Mouse (Mus musculus): ENCODE data around the gene Rbfox2. TPM values are rescaled to one million over a fixed set of nuclear protein-coding genes. Genes with fewer than 3 reads are reported as not detected.
A peak's percentile ranks its signal among the peaks of the same experiment; 100 is the strongest.

Gene Rbfox2
- polyA plus RNA-seq, 1 experiment from 2014 or later = 13.1 TPM

- Histone ChIP-seq H3K9ac (no peak overlapping the region), H3K27me3 (replicated peaks) (no peaks in the 10 kb centered on the region), H3K36me3 (no peaks in the 10 kb centered on the region), H3K4me1 (peaks cover 32% of the 10 kb centered on the region), H3K9me3 (replicated peaks) (no peaks in the 10 kb centered on the region), H3K4me3 (no peak overlapping the region), H3K27ac (no peak overlapping the region), H3K4me2 (no peak overlapping the region)
- ATAC-seq = peak; percentile 49; the same call in 1 of the 2 replicates
Measured at GRCm38 (mm10) chr15:77220137-77220536, 86.7 kb downstream of the Rbfox2 start.

- Histone ChIP-seq H3K4me1 (peaks cover 34% of the 10 kb centered on the region), H3K27ac (no peak overlapping the region)
Measured at GRCm38 (mm10) chr15:77219571-77219970, 87.2 kb downstream of the Rbfox2 start.

GRCm38 (mm10) chr15:77218007-77218406, 88.8 kb downstream of the Rbfox2 start:
- no peaks in the 10 kb centered on the region for H3K36me3 ChIP-seq
- H3K4me2 ChIP-seq = no peak overlapping the region
- no peaks in the 10 kb centered on the region for H3K9me3 ChIP-seq (replicated peaks)
- no peaks in the 10 kb centered on the region for H3K27me3 ChIP-seq (replicated peaks)
- H3K4me3 ChIP-seq = no peak overlapping the region
- no peak overlapping the region for H3K27ac ChIP-seq
- ATAC-seq = no peak
- no peak overlapping the region for H3K9ac ChIP-seq
- peaks cover 43% of the 10 kb centered on the region for H3K4me1 ChIP-seq
- 83% methylated on average over 3 of the region's 3 CpGs for WGBS (ENCODE audit: insufficient replicate concordance)

More at GRCm38 (mm10) chr15:77219571-77219970, 87.2 kb downstream of the Rbfox2 start:
- Histone ChIP-seq H3K4me3 (no peak overlapping the region), H3K9me3 (replicated peaks) (no peaks in the 10 kb centered on the region), H3K27me3 (replicated peaks) (no peaks in the 10 kb centered on the region), H3K4me2 (no peak overlapping the region), H3K9ac (no peak overlapping the region), H3K36me3 (no peaks in the 10 kb centered on the region)
- no peak for ATAC-seq
- 52% methylated on average over 1 of the region's 1 CpGs for WGBS (ENCODE audit: insufficient replicate concordance)

- no peak overlapping the region for H3K4me2 ChIP-seq
- H3K27me3 ChIP-seq (replicated peaks) = no peaks in the 10 kb centered on the region
- H3K4me1 ChIP-seq = peaks cover 43% of the 10 kb centered on the region
- no peak overlapping the region for H3K9ac ChIP-seq
- H3K36me3 ChIP-seq = no peaks in the 10 kb centered on the region
- WGBS (ENCODE audit: insufficient replicate concordance) = 77% methylated on average over 1 of the region's 1 CpGs
- no peak for ATAC-seq
- no peaks in the 10 kb centered on the region for H3K9me3 ChIP-seq (replicated peaks)
- H3K4me3 ChIP-seq = no peak overlapping the region
- no peak overlapping the region for H3K27ac ChIP-seq
Measured at GRCm38 (mm10) chr15:77217523-77217922, 89.3 kb downstream of the Rbfox2 start.

GRCm38 (mm10) chr15:77216704-77217103, 90.1 kb downstream of the Rbfox2 start:
- 71% methylated on average over 6 of the region's 6 CpGs for WGBS (ENCODE audit: insufficient replicate concordance)
- Histone ChIP-seq H3K9me3 (replicated peaks) (no peaks in the 10 kb centered on the region), H3K27ac (no peak overlapping the region), H3K4me2 (no peak overlapping the region), H3K27me3 (replicated peaks) (no peaks in the 10 kb centered on the region), H3K4me3 (no peak overlapping the region), H3K4me1 (peaks cover 39% of the 10 kb centered on the region), H3K9ac (no peak overlapping the region), H3K36me3 (no peaks in the 10 kb centered on the region)
- ATAC-seq = no peak

- no peak overlapping the region for H3K9ac ChIP-seq
- no peaks in the 10 kb centered on the region for H3K9me3 ChIP-seq (replicated peaks)
- H3K36me3 ChIP-seq = no peaks in the 10 kb centered on the region
- WGBS (ENCODE audit: insufficient replicate concordance) = 35% methylated on average over 5 of the region's 5 CpGs
- ATAC-seq = no peak
- H3K4me2 ChIP-seq = no peak overlapping the region
- no peak overlapping the region for H3K4me3 ChIP-seq
- peaks cover 32% of the 10 kb centered on the region for H3K4me1 ChIP-seq
- H3K27me3 ChIP-seq (replicated peaks) = no peaks in the 10 kb centered on the region
- H3K27ac ChIP-seq = peak overlapping the region; percentile 47
Measured at GRCm38 (mm10) chr15:77215178-77215800, 91.5 kb downstream of the Rbfox2 start.

GRCm38 (mm10) chr15:77214410-77215107, 92.2 kb downstream of the Rbfox2 start:
- H3K4me3 ChIP-seq = no peak overlapping the region
- no peaks in the 10 kb centered on the region for H3K27me3 ChIP-seq (replicated peaks)
- no peaks in the 10 kb centered on the region for H3K9me3 ChIP-seq (replicated peaks)
- no peak overlapping the region for H3K27ac ChIP-seq
- no peak overlapping the region for H3K4me2 ChIP-seq
- no peaks in the 10 kb centered on the region for H3K36me3 ChIP-seq
- WGBS (ENCODE audit: insufficient replicate concordance) = 53% methylated on average over 8 of the region's 8 CpGs
- H3K4me1 ChIP-seq = peaks cover 24% of the 10 kb centered on the region
- ATAC-seq = no peak
- H3K9ac ChIP-seq = no peak overlapping the region

GRCm38 (mm10) chr15:77213829-77214228, 93.0 kb downstream of the Rbfox2 start:
- no peak overlapping the region for H3K9ac ChIP-seq
- no peak overlapping the region for H3K27ac ChIP-seq
- WGBS (ENCODE audit: insufficient replicate concordance) = 58% methylated on average over 5 of the region's 5 CpGs
- H3K27me3 ChIP-seq (replicated peaks) = no peaks in the 10 kb centered on the region
- H3K36me3 ChIP-seq = no peaks in the 10 kb centered on the region
- H3K4me1 ChIP-seq = peaks cover 24% of the 10 kb centered on the region
- no peak overlapping the region for H3K4me2 ChIP-seq
- no peaks in the 10 kb centered on the region for H3K9me3 ChIP-seq (replicated peaks)
- no peak for ATAC-seq
- H3K4me3 ChIP-seq = no peak overlapping the region

- no peak overlapping the region for H3K9ac ChIP-seq
- no peaks in the 10 kb centered on the region for H3K9me3 ChIP-seq (replicated peaks)
- no peak for ATAC-seq
- H3K4me1 ChIP-seq = peaks cover 24% of the 10 kb centered on the region
- no peak overlapping the region for H3K27ac ChIP-seq
- no peaks in the 10 kb centered on the region for H3K27me3 ChIP-seq (replicated peaks)
- no peaks in the 10 kb centered on the region for H3K36me3 ChIP-seq
- H3K4me3 ChIP-seq = no peak overlapping the region
- 59% methylated on average over 7 of the region's 7 CpGs for WGBS (ENCODE audit: insufficient replicate concordance)
- no peak overlapping the region for H3K4me2 ChIP-seq
Measured at GRCm38 (mm10) chr15:77212818-77213217, 94.0 kb downstream of the Rbfox2 start.

GRCm38 (mm10) chr15:77212217-77212757, 94.5 kb downstream of the Rbfox2 start:
- Histone ChIP-seq H3K27ac (no peak overlapping the region), H3K36me3 (no peaks in the 10 kb centered on the region)

GRCm38 (mm10) chr15:77206996-77207395, 99.8 kb downstream of the Rbfox2 start:
- no peak overlapping the region for H3K27ac ChIP-seq
- H3K36me3 ChIP-seq = no peaks in the 10 kb centered on the region
- no peaks in the 10 kb centered on the region for H3K27me3 ChIP-seq (replicated peaks)
- no peaks in the 10 kb centered on the region for H3K9me3 ChIP-seq (replicated peaks)
- no peak overlapping the region for H3K4me2 ChIP-seq
- WGBS (ENCODE audit: insufficient replicate concordance) = 44% methylated on average over 5 of the region's 5 CpGs
- peaks cover 14% of the 10 kb centered on the region; the same call in 1 of the 2 replicates for H3K4me1 ChIP-seq
- no peak overlapping the region for H3K9ac ChIP-seq
- no peak for ATAC-seq
- no peak overlapping the region for H3K4me3 ChIP-seq

More at GRCm38 (mm10) chr15:77212217-77212757, 94.5 kb downstream of the Rbfox2 start:
- Histone ChIP-seq H3K4me3 (no peak overlapping the region), H3K9ac (no peak overlapping the region), H3K27me3 (replicated peaks) (no peaks in the 10 kb centered on the region), H3K4me2 (no peak overlapping the region), H3K9me3 (replicated peaks) (no peaks in the 10 kb centered on the region), H3K4me1 (peaks cover 24% of the 10 kb centered on the region)
- ATAC-seq = no peak
- WGBS (ENCODE audit: insufficient replicate concordance) = 32% methylated on average over 4 of the region's 4 CpGs

- peaks cover 14% of the 10 kb centered on the region for H3K4me1 ChIP-seq
- H3K9me3 ChIP-seq (replicated peaks) = no peaks in the 10 kb centered on the region
- H3K4me2 ChIP-seq = no peak overlapping the region
- H3K9ac ChIP-seq = no peak overlapping the region
- no peaks in the 10 kb centered on the region for H3K27me3 ChIP-seq (replicated peaks)
- ATAC-seq = no peak
- H3K36me3 ChIP-seq = no peaks in the 10 kb centered on the region
- peak overlapping the region; percentile 45; the same call in 1 of the 2 replicates for H3K27ac ChIP-seq
- WGBS (ENCODE audit: insufficient replicate concordance) = 69% methylated on average over 7 of the region's 7 CpGs
- no peak overlapping the region for H3K4me3 ChIP-seq
Measured at GRCm38 (mm10) chr15:77204951-77205350, 101.9 kb downstream of the Rbfox2 start.

Data from liver, embryonic 12.5 days (tissue).